1 mouse cellular context compared by ENCODE assay signal in the genomic region with DNA sequence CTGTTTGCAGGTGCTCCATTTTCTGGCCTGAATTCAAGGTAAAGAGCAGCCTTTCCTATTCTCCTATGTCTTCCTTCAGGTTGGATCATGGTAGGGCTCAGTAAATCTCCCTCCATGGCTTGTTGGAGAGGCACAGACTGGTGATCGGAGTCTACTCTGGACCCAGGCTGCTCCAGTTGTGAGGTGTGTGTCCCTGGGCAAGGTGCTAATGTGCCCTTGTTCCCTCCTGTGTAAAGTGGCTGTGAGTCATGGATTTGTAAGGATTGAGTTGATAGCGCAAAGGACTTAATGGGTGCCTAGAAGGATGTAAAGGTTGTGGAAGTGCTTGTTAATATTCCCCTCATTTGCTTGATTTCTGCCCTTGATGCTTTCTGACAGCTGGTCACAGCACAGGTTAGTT.
TF ChIP-seq lines count a peak whose summit lies in the region.

No protein-coding gene starts in this region.

TF ChIP-seq in CH12.LX, 34 proteins besides CTCF, POLR2A, EP300 and RAD21:
- TF ChIP-seq NRF1 (IDR thresholded peaks at IDR 0.05; ENCODE audit: low read depth, low read length) = no peak
- TF ChIP-seq HCFC1 (IDR thresholded peaks at IDR 0.05; ENCODE audit: low read depth, low read length) = no peak
- TF ChIP-seq MYC (IDR thresholded peaks at IDR 0.05; ENCODE audit: low read depth, low read length) = no peak
- no peak; the same call in 1 of the 2 replicates for TF ChIP-seq MXI1 (IDR thresholded peaks at IDR 0.05; ENCODE audit: low read depth, low read length)
- TF ChIP-seq MAZ (IDR thresholded peaks at IDR 0.05; ENCODE audit: low read depth, low read length) = no peak
- no peak for TF ChIP-seq MAFK (IDR thresholded peaks at IDR 0.05; ENCODE audit: insufficient replicate concordance, low read length)
- no peak for TF ChIP-seq IRF4 (IDR thresholded peaks at IDR 0.05; ENCODE audit: low read depth, low read length)
- TF ChIP-seq JUND (conservative IDR thresholded peaks at IDR 0.05; ENCODE audit: low read depth, low read length) = no peak
- no peak for TF ChIP-seq E2F4 (IDR thresholded peaks at IDR 0.05; ENCODE audit: insufficient replicate concordance, low read depth, low read length)
- TF ChIP-seq TBP (conservative IDR thresholded peaks at IDR 0.05; ENCODE audit: low read depth, low read length) = no peak
- no peak for TF ChIP-seq ZKSCAN1 (IDR thresholded peaks at IDR 0.05; ENCODE audit: borderline replicate concordance, low read depth, low read length)
- no peak for TF ChIP-seq POLR2AphosphoS2 (IDR thresholded peaks at IDR 0.05; ENCODE audit: low read depth, low read length)
- TF ChIP-seq ZMIZ1 (IDR thresholded peaks at IDR 0.05; ENCODE audit: low read depth, low read length) = no peak
- TF ChIP-seq ZC3H11A (IDR thresholded peaks at IDR 0.05; ENCODE audit: low read depth, low read length) = no peak
- no peak for TF ChIP-seq TCF12 (IDR thresholded peaks at IDR 0.05; ENCODE audit: low read depth, low read length)
- no peak for TF ChIP-seq USF1 (IDR thresholded peaks at IDR 0.05; ENCODE audit: low read depth, low read length)
- no peak for TF ChIP-seq USF2 (conservative IDR thresholded peaks at IDR 0.05; ENCODE audit: low read depth, low read length)
TF ChIP-seq in CH12.LX: peak in this region for 0.
